Mouse (Mus musculus) forebrain, postnatal 0 days (tissue): ENCODE data around the gene Ctdnep1. TPM values are rescaled to one million over a fixed set of nuclear protein-coding genes. Genes with fewer than 3 reads are reported as not detected.
A peak's percentile ranks its signal among the peaks of the same experiment; 100 is the strongest.

Experiments used
- ATAC-seq: fragments of 200-750 bp; cut with Nextera tagmentation; 2 replicates; pipeline ENCODE4 v1.8.0; 2017; ENCODE audit warnings: mild to moderate bottlenecking, moderate library complexity
- DNase-seq: peaks from one replicate; pipeline ENCODE4 v3.0.0-alpha.2; 2015
- H3K27ac ChIP-seq: fragments of 300-500 bp; sonication (generic); 2 replicates; pipeline ENCODE4 v1.5.1; 2014; ENCODE audit warnings: low read depth, mild to moderate bottlenecking, antibody characterized with exemption, low read length, moderate library complexity, mixed read lengths
- H3K27me3 ChIP-seq: fragments of 300-500 bp; sonication (generic); 2 replicates; pipeline ENCODE4 v1.6.1; 2014; ENCODE audit warnings: mild to moderate bottlenecking, low read length, mixed read lengths; ENCODE audit not compliant: insufficient read depth
- H3K36me3 ChIP-seq: fragments of 300-500 bp; sonication (generic); 2 replicates; pipeline ENCODE4 v1.6.1; 2014; ENCODE audit warnings: mild to moderate bottlenecking, moderate library complexity; ENCODE audit not compliant: insufficient read depth
- H3K4me1 ChIP-seq: fragments of 300-500 bp; sonication (generic); 2 replicates; pipeline ENCODE4 v1.6.1; 2014; ENCODE audit warnings: antibody characterized with exemption; ENCODE audit not compliant: insufficient read depth
- H3K4me2 ChIP-seq: fragments of 300-500 bp; sonication (generic); 2 replicates; pipeline ENCODE4 v1.6.1; 2014; ENCODE audit warnings: low read depth, mild to moderate bottlenecking, moderate library complexity
- H3K4me3 ChIP-seq: fragments of 300-500 bp; sonication (generic); 2 replicates; pipeline ENCODE4 v1.5.1; 2014; ENCODE audit warnings: low read depth, low read length, mixed read lengths
- H3K9ac ChIP-seq: fragments of 300-500 bp; sonication (generic); 2 replicates; pipeline ENCODE4 v1.6.1; 2014; ENCODE audit warnings: mild to moderate bottlenecking
- H3K9me3 ChIP-seq: fragments of 300-500 bp; sonication (generic); 2 replicates; pipeline ENCODE4 v1.6.1; 2016; ENCODE audit warnings: low read length
- CTCF ChIP-seq: sonication (generic); IDR thresholded peaks from 2 replicates; pipeline ENCODE4 v1.5.1; 2016; ENCODE audit warnings: antibody characterized with exemption, control low read depth, low read depth
- WGBS: fragments of 180-500 bp; shearing (Covaris S2); extraction: QIAGEN DNeasy Blood & Tissue Kit; methylation state at CpG from one replicate; pipeline ENCODE4 v1.1.7; 2014; 5-methylcytosine and 5-hydroxymethylcytosine counted together
- polyA plus RNA-seq: library from polyadenylated mRNA; unstranded; fragments of >200 nt; fragmentation: Nextera tagmentation; extraction: Ambion mirVana; gene quantifications from 2 replicates; pipeline ENCODE4 v1.2.1, GENCODE M21; 2015
- total RNA-seq: library from RNA; depleted of rRNA; stranded (reverse); fragments of >200 nt; gene quantifications from 2 replicates; pipeline ENCODE4 v1.2.3, GENCODE M21; 2014

Gene Ctdnep1
- total and polyA plus RNA-seq, 2 experiments from 2014 or later = 23.2 to 41.4 TPM

- Histone ChIP-seq H3K9ac (no peak overlapping the region), H3K27ac (no peak overlapping the region), H3K4me2 (0 out of 2 replicates have a peak overlapping the region, but pooled peaks have one; percentile 74), H3K9me3 (no peaks in the 10 kb centered on the region), H3K4me1 (peaks cover 14% of the 10 kb centered on the region), H3K4me3 (no peak overlapping the region), H3K36me3 (peaks cover 40% of the 10 kb centered on the region), H3K27me3 (no peaks in the 10 kb centered on the region)
- DNase-seq (no peak), ATAC-seq (no peak)
- no peak for TF ChIP-seq CTCF
- WGBS = 80% methylated on average over 4 of the region's 4 CpGs
These were observed 2.4 kb downstream of the Ctdnep1 start for GRCm38 (mm10) chr11:69983377-69983776.

- H3K27me3 ChIP-seq = no peaks in the 10 kb centered on the region
- H3K9me3 ChIP-seq = no peaks in the 10 kb centered on the region
- DNase-seq (no peak), ATAC-seq (no peak)
- peaks cover 11% of the 10 kb centered on the region for H3K4me1 ChIP-seq
- no peak overlapping the region for H3K27ac ChIP-seq
- peaks cover 51% of the 10 kb centered on the region for H3K36me3 ChIP-seq
- no peak overlapping the region for H3K4me3 ChIP-seq
- H3K4me2 ChIP-seq = no peak overlapping the region
- 90% methylated on average over 8 of the region's 8 CpGs for WGBS
- H3K9ac ChIP-seq = no peak overlapping the region
- TF ChIP-seq CTCF = no peak
These were observed 3.5 kb downstream of the Ctdnep1 start for GRCm38 (mm10) chr11:69984431-69984830.

- no peak overlapping the region for H3K4me2 ChIP-seq
- H3K36me3 ChIP-seq = peaks cover 60% of the 10 kb centered on the region
- H3K27ac ChIP-seq = no peak overlapping the region
These were observed 9.0 kb downstream of the Ctdnep1 start for GRCm38 (mm10) chr11:69989949-69990348.

GRCm38 (mm10) chr11:69990850-69991691, 10.1 kb downstream of the Ctdnep1 start, which contains the start of gene Gabarap:
TSS of gene Gabarap (plus strand) at chr11:69991143.
- peak within 1 kb of the TSS; percentile 88 for H3K9ac ChIP-seq
- ATAC-seq (peak; percentile 76), DNase-seq (peak; percentile 97)
- no peaks in the 10 kb centered on the region for H3K27me3 ChIP-seq
- H3K36me3 ChIP-seq = peaks cover 54% of the 10 kb centered on the region
- under 1% methylated on average over 40 of the region's 40 CpGs for WGBS
- H3K4me2 ChIP-seq = peak within 1 kb of the TSS; percentile 73
- H3K27ac ChIP-seq = peak within 1 kb of the TSS; percentile 90
- no peaks in the 10 kb centered on the region for H3K9me3 ChIP-seq
- peak within 1 kb of the TSS; percentile 79 for H3K4me3 ChIP-seq
- H3K4me1 ChIP-seq = peaks cover 8% of the 10 kb centered on the region
- TF ChIP-seq CTCF = no peak

More at GRCm38 (mm10) chr11:69989949-69990348, 9.0 kb downstream of the Ctdnep1 start:
- Histone ChIP-seq H3K4me1 (peaks cover 8% of the 10 kb centered on the region), H3K9ac (no peak overlapping the region), H3K4me3 (no peak overlapping the region), H3K9me3 (no peaks in the 10 kb centered on the region), H3K27me3 (no peaks in the 10 kb centered on the region)
- DNase-seq (no peak), ATAC-seq (no peak)
- WGBS = 88% methylated on average over 8 of the region's 8 CpGs
- no peak for TF ChIP-seq CTCF

GRCm38 (mm10) chr11:69991711-69992110, 10.8 kb downstream of the Ctdnep1 start:
- ATAC-seq (peak; percentile 9; the same call in 1 of the 2 replicates), DNase-seq (no peak)
- TF ChIP-seq CTCF = no peak
- Histone ChIP-seq H3K4me1 (peaks cover 8% of the 10 kb centered on the region), H3K9ac (peak overlapping the region; percentile 88), H3K27me3 (no peaks in the 10 kb centered on the region), H3K4me2 (peak overlapping the region; percentile 73), H3K4me3 (peak overlapping the region; percentile 79), H3K27ac (peak overlapping the region; percentile 90), H3K9me3 (no peaks in the 10 kb centered on the region), H3K36me3 (peaks cover 48% of the 10 kb centered on the region)
- 0% methylated on average over 15 of the region's 15 CpGs for WGBS

- WGBS = 82% methylated on average over 10 of the region's 10 CpGs
- TF ChIP-seq CTCF = no peak
- no peak overlapping the region for H3K27ac ChIP-seq
These were observed 11.4 kb downstream of the Ctdnep1 start for GRCm38 (mm10) chr11:69992396-69992795.

GRCm38 (mm10) chr11:69992932-69993331, 12.0 kb downstream of the Ctdnep1 start:
- H3K9me3 ChIP-seq = no peaks in the 10 kb centered on the region
- DNase-seq (no peak), ATAC-seq (no peak)
- no peak overlapping the region for H3K27ac ChIP-seq
- no peak for TF ChIP-seq CTCF
- WGBS = 86% methylated on average over 3 of the region's 3 CpGs
- no peaks in the 10 kb centered on the region for H3K27me3 ChIP-seq
- peaks cover 39% of the 10 kb centered on the region for H3K36me3 ChIP-seq
- H3K9ac ChIP-seq = no peak overlapping the region
- H3K4me2 ChIP-seq = peak overlapping the region; percentile 73
- peaks cover 14% of the 10 kb centered on the region for H3K4me1 ChIP-seq
- no peak overlapping the region for H3K4me3 ChIP-seq

More at GRCm38 (mm10) chr11:69992396-69992795, 11.4 kb downstream of the Ctdnep1 start:
- DNase-seq = no peak
- H3K9me3 ChIP-seq = no peaks in the 10 kb centered on the region
- no peak for ATAC-seq
- peak overlapping the region; percentile 73 for H3K4me2 ChIP-seq
- H3K4me3 ChIP-seq = peak overlapping the region; percentile 79
- H3K36me3 ChIP-seq = peaks cover 42% of the 10 kb centered on the region
- H3K4me1 ChIP-seq = peaks cover 8% of the 10 kb centered on the region
- no peaks in the 10 kb centered on the region for H3K27me3 ChIP-seq
- peak overlapping the region; percentile 88 for H3K9ac ChIP-seq
